Mouse (Mus musculus): ENCODE data around the gene Olfr718-ps1. TPM values are rescaled to one million over a fixed set of nuclear protein-coding genes. Genes with fewer than 3 reads are reported as not detected.

The Olfr718-ps1 gene
- polyA plus RNA-seq, 1 experiment from 2014 or later: not detected

DNA sequence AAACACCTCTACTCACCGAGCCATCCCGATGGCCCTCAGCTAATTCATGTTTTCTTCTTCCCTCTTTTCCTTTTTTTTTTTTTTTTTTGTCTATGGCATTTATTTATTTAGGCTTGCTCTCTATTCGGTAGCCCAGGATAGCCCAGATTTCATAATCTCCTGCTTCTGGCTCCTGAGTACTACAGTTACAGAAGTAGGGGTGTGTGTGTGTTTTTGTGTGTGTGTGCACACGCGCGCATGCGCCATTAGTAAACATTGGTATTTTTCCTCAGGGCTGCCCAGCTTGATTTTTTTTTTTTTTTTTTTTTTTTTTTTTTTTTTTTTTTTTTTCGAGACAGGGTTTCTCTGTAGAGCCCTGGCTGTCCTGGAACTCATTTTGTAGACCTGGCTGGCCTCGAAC is 21.3 kb downstream of the Olfr718-ps1 start:
- peak overlapping the region; percentile 66; the same call in 1 of the 2 replicates for H3K27ac ChIP-seq (replicated peaks)
- 85% methylated on average over 8 of the region's 9 CpGs for WGBS
- H3K36me3 ChIP-seq: no peaks in the 10 kb centered on the region

GRCm38 (mm10) chr5:143125601-143126000 is 21.8 kb downstream of the Olfr718-ps1 start:
- ATAC-seq (replicated peaks): peak; percentile 76; the same call in 1 of the 2 replicates
- Histone ChIP-seq H3K4me3 (no peak overlapping the region), H3K9ac (replicated peaks) (no peak overlapping the region), H3K36me3 (no peaks in the 10 kb centered on the region), H3K9me3 (no peaks in the 10 kb centered on the region), H3K27ac (replicated peaks) (peak overlapping the region; percentile 66), H3K4me2 (replicated peaks) (no peak overlapping the region), H3K4me1 (peaks cover 4% of the 10 kb centered on the region; the same call in 1 of the 2 replicates), H3K27me3 (no peaks in the 10 kb centered on the region)
- 19% methylated on average over 7 of the region's 7 CpGs for WGBS

More for the DNA sequence above, 21.3 kb downstream of the Olfr718-ps1 start:
- Histone ChIP-seq H3K9me3 (no peaks in the 10 kb centered on the region), H3K4me1 (peaks cover 4% of the 10 kb centered on the region; the same call in 1 of the 2 replicates), H3K27me3 (no peaks in the 10 kb centered on the region), H3K9ac (replicated peaks) (no peak overlapping the region), H3K4me2 (replicated peaks) (no peak overlapping the region), H3K4me3 (no peak overlapping the region)
- no peak for ATAC-seq (replicated peaks)

DNA sequence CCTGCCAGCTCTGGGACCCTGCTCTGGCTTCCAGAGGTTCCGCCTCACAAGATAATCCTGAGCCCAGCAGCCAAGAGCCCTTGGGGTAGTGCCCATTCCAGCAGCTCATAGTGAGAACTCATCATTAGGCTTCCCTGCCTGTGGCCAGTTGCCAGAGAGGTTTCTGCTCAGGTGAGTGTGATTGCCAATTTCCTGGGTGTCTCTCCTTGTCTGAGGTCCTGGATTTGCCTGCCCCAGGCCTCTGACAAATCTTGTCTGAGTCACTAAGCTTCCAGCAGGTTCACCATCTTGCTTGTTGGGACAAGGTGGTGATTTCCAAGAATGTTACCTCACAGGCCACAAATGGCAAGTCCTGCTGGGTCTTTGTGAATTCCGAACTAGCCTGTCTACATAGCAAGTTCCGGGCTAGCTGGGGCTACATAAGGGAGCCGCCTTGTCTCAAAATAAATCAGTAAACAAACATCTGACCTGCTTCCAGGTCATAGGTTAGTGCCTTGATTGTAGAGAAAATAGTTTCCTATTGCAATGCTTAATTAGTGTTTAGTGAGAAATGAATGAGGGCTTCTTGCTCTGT is 22.5 kb downstream of the Olfr718-ps1 start:
- Histone ChIP-seq H3K9ac (replicated peaks) (no peak overlapping the region), H3K36me3 (no peaks in the 10 kb centered on the region), H3K9me3 (no peaks in the 10 kb centered on the region), H3K4me3 (no peak overlapping the region), H3K27me3 (no peaks in the 10 kb centered on the region), H3K27ac (replicated peaks) (peak overlapping the region; percentile 66), H3K4me2 (replicated peaks) (no peak overlapping the region), H3K4me1 (peaks cover 4% of the 10 kb centered on the region; the same call in 1 of the 2 replicates)
- WGBS: 80% methylated on average over 4 of the region's 4 CpGs
- no peak for ATAC-seq (replicated peaks)

DNA sequence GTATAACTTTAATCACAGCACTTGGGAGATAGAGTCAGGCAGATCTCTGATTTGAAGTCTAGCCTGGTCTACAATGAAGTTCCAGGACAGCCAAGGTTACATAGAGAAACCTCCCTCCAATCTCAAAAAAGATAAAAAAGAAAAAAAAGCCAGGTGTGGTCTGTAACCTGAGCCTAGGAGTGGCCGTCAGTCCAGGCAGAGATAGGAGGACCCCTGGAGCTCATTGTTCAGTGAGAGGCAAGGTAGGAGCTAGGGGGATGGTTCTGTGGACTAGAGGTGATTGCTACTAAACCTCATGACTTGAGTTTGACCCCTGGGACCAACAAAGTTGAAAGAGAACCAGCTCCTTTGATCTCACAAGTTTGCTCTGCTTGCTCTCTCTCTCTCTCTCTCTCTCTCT is 24.7 kb downstream of the Olfr718-ps1 start:
- no peak overlapping the region for H3K27ac ChIP-seq (replicated peaks)
- peaks cover 4% of the 10 kb centered on the region; the same call in 1 of the 2 replicates for H3K4me1 ChIP-seq
- H3K4me3 ChIP-seq: no peak overlapping the region
- no peaks in the 10 kb centered on the region for H3K27me3 ChIP-seq
- WGBS: 56% methylated on average over 1 of the region's 1 CpGs
- no peaks in the 10 kb centered on the region for H3K9me3 ChIP-seq
- no peak for ATAC-seq (replicated peaks)
- H3K9ac ChIP-seq (replicated peaks): no peak overlapping the region
- no peak overlapping the region for H3K4me2 ChIP-seq (replicated peaks)
- no peaks in the 10 kb centered on the region for H3K36me3 ChIP-seq

DNA sequence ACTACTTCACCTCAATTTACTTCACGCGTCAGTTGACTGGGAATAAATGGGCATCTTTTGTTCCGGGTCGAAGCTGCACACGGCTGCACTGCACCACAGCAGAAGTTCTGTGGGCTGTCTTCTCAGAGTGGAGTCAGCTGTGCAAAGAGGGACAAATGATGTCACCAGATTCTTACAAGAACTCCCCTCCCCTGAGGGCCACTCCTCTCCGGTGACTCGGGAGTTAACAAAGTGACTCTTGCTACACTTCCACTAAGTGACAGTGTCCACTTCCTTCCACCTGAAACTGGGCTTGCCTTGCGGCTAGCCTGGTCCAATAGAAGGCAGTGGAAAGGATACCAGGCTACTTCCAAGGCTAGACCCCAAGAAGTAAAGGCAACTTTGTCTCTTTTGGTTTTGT is 25.3 kb downstream of the Olfr718-ps1 start:
- H3K36me3 ChIP-seq: no peaks in the 10 kb centered on the region
- no peaks in the 10 kb centered on the region for H3K27me3 ChIP-seq
- H3K4me3 ChIP-seq: no peak overlapping the region
- peaks cover 4% of the 10 kb centered on the region; the same call in 1 of the 2 replicates for H3K4me1 ChIP-seq
- H3K9ac ChIP-seq (replicated peaks): no peak overlapping the region
- H3K9me3 ChIP-seq: no peaks in the 10 kb centered on the region
- 79% methylated on average over 8 of the region's 8 CpGs for WGBS
- no peak overlapping the region for H3K27ac ChIP-seq (replicated peaks)
- no peak overlapping the region for H3K4me2 ChIP-seq (replicated peaks)
- ATAC-seq (replicated peaks): no peak

DNA sequence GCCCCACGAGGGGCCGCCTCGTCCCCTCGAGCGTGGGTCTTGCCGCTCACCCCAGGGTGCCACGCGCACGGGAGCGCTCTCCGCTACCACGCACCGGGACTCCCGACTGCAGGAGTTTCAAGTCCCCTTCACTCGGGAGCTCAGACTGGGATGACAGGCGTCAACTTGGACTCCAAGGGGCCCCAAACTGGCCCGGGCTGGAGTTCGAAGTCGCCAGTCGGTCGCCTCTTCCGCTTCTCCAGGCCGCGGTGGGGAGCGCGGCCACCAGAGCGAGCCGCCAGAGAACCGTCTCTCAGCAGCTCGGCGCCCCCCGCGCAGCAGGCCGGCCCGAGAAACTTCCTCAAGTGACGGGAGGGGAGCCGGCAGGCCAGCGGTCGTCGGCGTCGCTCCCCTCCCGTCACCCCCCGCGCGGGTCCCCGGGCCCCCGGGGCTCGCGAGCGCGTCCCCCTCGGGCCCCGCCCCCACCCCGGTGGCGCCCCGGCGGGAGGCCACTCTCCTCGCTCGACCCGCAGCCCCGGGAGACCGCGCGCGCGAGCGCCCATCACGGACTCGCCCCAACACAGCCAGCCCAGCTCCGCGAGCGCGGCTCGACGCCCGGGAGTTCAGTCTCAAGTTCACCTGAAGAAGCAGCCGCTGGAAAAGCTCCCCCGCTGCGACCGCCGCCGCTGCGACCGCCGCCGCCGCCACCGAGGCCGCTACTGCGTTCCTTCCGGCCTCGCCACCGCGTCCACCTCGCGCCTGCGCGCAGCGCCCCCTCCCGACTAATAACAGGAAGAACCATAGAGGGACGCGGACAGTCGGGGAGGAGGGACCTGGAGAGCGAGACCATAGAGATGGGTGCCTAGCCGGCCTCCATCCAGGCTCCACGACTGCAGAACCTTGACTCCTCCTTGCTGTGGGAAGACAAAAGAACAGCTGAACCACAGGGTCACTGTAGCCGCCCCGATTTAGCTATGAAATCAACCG is 34.8 kb downstream of the Olfr718-ps1 start, which contains the start of gene Rnf216:
Gene Rnf216 (minus strand): TSS at position 714 of the 966 bp plus-strand sequence.
- peak within 1 kb of the TSS; percentile 74 for H3K4me3 ChIP-seq
- no peaks in the 10 kb centered on the region for H3K27me3 ChIP-seq
- peak within 1 kb of the TSS; percentile 74 for H3K9ac ChIP-seq (replicated peaks)
- H3K27ac ChIP-seq (replicated peaks): peak within 1 kb of the TSS; percentile 78
- WGBS: under 1% methylated on average over 89 of the region's 110 CpGs
- peak within 1 kb of the TSS; percentile 79 for H3K4me2 ChIP-seq (replicated peaks)
- H3K4me1 ChIP-seq: peaks cover 12% of the 10 kb centered on the region
- H3K36me3 ChIP-seq: no peaks in the 10 kb centered on the region
- H3K9me3 ChIP-seq: no peaks in the 10 kb centered on the region
- ATAC-seq (replicated peaks): peak; percentile 97

- Histone ChIP-seq H3K9ac (replicated peaks) (no peak overlapping the region), H3K36me3 (no peaks in the 10 kb centered on the region), H3K4me1 (peaks cover 14% of the 10 kb centered on the region), H3K4me3 (no peak overlapping the region), H3K27me3 (no peaks in the 10 kb centered on the region), H3K9me3 (no peaks in the 10 kb centered on the region), H3K27ac (replicated peaks) (no peak overlapping the region), H3K4me2 (replicated peaks) (no peak overlapping the region)
- ATAC-seq (replicated peaks): no peak
- 92% methylated on average over 3 of the region's 3 CpGs for WGBS
Observed at GRCm38 (mm10) chr5:143106842-143107241, 40.5 kb downstream of the Olfr718-ps1 start.

DNA sequence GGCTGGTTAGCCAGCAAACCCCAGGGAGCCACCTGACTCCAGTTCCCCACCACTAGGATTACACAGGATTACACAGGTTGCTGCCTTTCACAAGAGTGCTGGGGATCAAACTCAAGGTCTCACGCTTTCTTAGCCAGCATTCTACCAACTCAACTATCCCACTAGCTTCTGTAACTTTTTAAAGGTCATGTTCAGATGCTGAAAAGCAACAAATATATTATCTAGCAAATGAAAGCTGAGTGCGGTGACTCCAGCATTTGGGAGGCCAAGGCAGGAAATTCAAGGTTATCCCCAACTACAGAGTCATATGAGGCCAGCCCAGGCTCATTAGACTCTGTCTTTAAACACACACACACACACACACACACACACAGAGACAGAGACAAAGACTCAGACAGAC is 44.1 kb downstream of the Olfr718-ps1 start:
- Histone ChIP-seq H3K36me3 (no peaks in the 10 kb centered on the region), H3K4me1 (peaks cover 11% of the 10 kb centered on the region), H3K9ac (replicated peaks) (no peak overlapping the region), H3K27ac (replicated peaks) (no peak overlapping the region), H3K4me2 (replicated peaks) (no peak overlapping the region), H3K9me3 (no peaks in the 10 kb centered on the region), H3K27me3 (no peaks in the 10 kb centered on the region), H3K4me3 (no peak overlapping the region)
- no peak for ATAC-seq (replicated peaks)
- WGBS: 95% methylated on average over 2 of the region's 2 CpGs

DNA sequence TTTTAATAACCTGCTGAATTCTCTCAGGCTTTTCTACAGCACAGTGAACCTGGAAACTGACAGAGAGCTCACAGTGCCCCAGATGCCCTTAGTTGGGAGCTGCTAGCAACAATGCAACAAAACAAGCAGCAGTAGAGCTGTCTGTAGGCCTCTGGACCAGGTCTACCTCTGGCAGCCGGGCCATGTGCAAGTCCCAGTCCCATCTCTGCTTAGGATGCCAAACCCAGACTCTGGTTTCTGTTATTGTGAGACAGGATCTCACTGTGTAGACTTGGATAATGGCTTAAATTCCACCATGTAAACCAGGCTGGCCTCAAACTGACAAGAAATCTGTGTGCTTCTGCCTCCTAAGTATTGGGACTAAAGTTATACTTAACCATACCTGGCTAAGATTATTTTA is 45.8 kb downstream of the Olfr718-ps1 start:
- Histone ChIP-seq H3K36me3 (no peaks in the 10 kb centered on the region), H3K4me1 (peaks cover 11% of the 10 kb centered on the region), H3K4me3 (no peak overlapping the region), H3K4me2 (replicated peaks) (no peak overlapping the region), H3K9me3 (no peaks in the 10 kb centered on the region), H3K9ac (replicated peaks) (no peak overlapping the region), H3K27ac (replicated peaks) (no peak overlapping the region), H3K27me3 (no peaks in the 10 kb centered on the region)
- WGBS: 78% methylated on average over 1 of the region's 1 CpGs
- ATAC-seq (replicated peaks): no peak

GRCm38 (mm10) chr5:143095256-143095655 is 52.1 kb downstream of the Olfr718-ps1 start:
- WGBS: 91% methylated on average over 7 of the region's 7 CpGs
- H3K27me3 ChIP-seq: no peaks in the 10 kb centered on the region
- ATAC-seq (replicated peaks): no peak
- no peak overlapping the region for H3K27ac ChIP-seq (replicated peaks)
- H3K36me3 ChIP-seq: peaks cover 13% of the 10 kb centered on the region
- no peak overlapping the region for H3K4me2 ChIP-seq (replicated peaks)
- no peaks in the 10 kb centered on the region for H3K9me3 ChIP-seq
- peaks cover 2% of the 10 kb centered on the region; the same call in 1 of the 2 replicates for H3K4me1 ChIP-seq
- no peak overlapping the region for H3K4me3 ChIP-seq
- no peak overlapping the region for H3K9ac ChIP-seq (replicated peaks)

GRCm38 (mm10) chr5:143092891-143093290 is 54.5 kb downstream of the Olfr718-ps1 start:
- Histone ChIP-seq H3K27me3 (no peaks in the 10 kb centered on the region), H3K36me3 (peaks cover 35% of the 10 kb centered on the region), H3K27ac (replicated peaks) (no peak overlapping the region), H3K9ac (replicated peaks) (no peak overlapping the region), H3K4me2 (replicated peaks) (no peak overlapping the region), H3K4me3 (no peak overlapping the region), H3K4me1 (no peaks in the 10 kb centered on the region), H3K9me3 (no peaks in the 10 kb centered on the region)
- 62% methylated on average over 3 of the region's 3 CpGs for WGBS
- ATAC-seq (replicated peaks): no peak

DNA sequence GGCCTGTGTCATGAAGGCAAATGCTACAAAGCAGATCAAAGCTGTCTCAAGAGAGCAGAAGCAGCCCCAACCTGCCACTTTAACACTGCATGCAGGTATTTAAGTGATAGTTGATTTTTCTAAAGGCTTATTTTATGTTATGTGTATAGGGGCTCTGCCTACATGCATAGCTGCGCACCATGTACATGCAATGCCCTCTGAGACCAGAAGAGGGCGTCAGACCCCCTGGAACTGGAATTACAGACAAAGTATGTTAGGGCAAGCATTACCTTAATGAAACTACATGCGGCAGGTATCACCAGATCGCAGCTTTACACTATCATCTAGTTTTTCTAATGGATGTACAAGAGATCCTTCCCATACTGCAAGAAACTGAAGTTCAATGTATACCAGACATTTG is 62.5 kb downstream of the Olfr718-ps1 start:
- Histone ChIP-seq H3K9me3 (no peaks in the 10 kb centered on the region), H3K4me1 (no peaks in the 10 kb centered on the region), H3K9ac (replicated peaks) (no peak overlapping the region), H3K36me3 (peaks cover 67% of the 10 kb centered on the region), H3K27ac (replicated peaks) (no peak overlapping the region), H3K27me3 (no peaks in the 10 kb centered on the region), H3K4me2 (replicated peaks) (no peak overlapping the region), H3K4me3 (no peak overlapping the region)
- no peak for ATAC-seq (replicated peaks)
- WGBS: 66% methylated on average over 4 of the region's 4 CpGs

Data from forebrain, embryonic 15.5 days (tissue).